Mouse (Mus musculus) erythroblast, adult 5-6 weeks (primary cell): ENCODE results near the gene Plcb4. TPM values are rescaled to one million over a fixed set of nuclear protein-coding genes. Genes with fewer than 3 reads are reported as not detected.

Experiments used
- ATAC-seq: replicated peaks from 2 replicates; pipeline ENCODE4 v1.8.0; 2016; ENCODE audit warnings: moderate number of reproducible peaks, mild to moderate bottlenecking, moderate TSS enrichment, inconsistent platforms; ENCODE audit not compliant: poor library complexity, low FRiP score, severe bottlenecking
- total RNA-seq, 2 experiments: library from RNA; stranded (forward) in 1 of 2; stranded (reverse) in 1 of 2; fragments of 150-400 nt in 1 of 2; fragments of 200-764, 138-1000 nt in 1 of 2; gene quantifications; 2 replicates each; pipeline versions ENCODE4 v1.2.3 to v1.2.4; 2015 to 2017; ENCODE audit warnings: low replicate concordance in 2 of 2

The Plcb4 gene
- total RNA-seq, 2 experiments from 2014 or later, result 3.0 to 11.7 TPM

DNA sequence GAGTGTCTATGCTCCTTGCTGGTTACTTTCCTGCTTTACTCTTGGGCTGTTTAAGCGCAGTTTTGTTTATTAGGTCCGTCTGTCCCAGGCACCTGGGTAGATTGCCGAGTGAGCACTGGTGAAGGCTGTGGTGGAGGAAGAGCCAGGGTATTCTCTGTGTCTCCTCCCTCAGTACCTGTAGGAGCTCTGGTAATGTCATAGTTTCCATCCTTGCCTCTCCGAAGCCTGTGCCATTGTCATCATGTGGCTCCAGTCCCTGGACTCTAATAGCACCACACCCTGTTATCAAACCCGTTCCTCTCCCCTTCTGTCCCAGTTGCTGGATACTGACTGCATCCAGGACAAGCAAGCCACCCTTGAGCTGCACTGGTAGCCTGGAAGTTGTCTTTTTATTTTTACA is 89.6 kb downstream of the Plcb4 start:
- ATAC-seq, result no peak

DNA sequence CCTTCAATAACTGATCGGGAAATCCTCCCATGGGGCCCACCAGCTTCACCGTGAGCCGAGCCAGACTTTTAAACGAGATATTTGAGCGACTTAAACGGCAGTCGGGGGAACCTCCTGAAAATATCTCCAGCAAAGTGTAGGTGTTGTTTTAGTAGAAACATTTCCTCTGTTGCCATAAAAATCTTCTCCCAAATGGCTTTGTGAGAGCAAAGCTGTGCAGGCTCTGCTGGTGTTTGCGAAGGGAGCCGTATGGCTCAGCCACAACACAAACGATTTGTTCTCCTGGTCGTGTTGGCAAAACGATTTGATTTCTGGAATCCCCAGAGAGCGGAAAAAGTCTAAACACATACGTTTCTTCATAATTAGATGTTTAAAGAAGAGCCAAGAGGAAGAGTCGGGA is 90.8 kb downstream of the Plcb4 start:
- no peak for ATAC-seq

DNA sequence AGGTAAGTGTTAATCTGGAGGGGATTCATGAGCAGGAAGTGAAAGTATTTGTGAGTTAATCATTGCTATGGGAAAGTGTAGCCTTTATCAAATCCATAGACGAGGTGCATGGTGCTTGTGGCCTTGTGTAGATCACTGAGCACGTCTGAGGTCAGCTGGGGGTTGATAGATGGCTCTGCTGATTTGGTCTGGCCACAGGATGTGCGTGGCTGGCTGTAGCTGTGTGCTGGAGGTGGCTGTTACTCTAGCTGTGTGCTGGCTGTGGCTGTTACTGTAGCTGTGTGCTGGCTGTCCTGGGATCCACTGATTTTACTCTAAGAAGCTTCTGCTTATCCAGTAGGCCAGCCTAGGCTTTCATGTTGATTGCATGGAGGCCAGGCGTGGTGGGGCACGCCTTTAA is 91.9 kb downstream of the Plcb4 start:
- ATAC-seq, result no peak

DNA sequence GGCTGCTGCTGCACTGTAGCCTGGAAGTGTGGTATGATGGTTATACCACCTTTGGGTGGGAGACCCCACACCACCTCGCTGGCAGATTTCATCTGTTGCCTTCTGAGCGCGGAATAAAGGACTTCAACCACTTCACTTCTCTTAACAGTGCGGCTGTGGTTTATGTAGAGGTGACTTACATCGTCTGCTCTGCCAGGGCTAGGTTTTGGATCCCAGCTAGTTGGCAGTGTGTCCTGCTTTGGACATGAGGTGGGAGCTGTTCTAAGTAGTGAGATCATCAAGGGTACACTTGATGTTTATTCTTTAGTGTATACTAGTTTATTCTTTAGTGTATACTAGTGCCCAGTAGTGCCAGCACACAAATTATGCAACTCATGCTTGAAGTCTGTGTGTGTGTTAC is 97.0 kb downstream of the Plcb4 start:
- ATAC-seq, result no peak

DNA sequence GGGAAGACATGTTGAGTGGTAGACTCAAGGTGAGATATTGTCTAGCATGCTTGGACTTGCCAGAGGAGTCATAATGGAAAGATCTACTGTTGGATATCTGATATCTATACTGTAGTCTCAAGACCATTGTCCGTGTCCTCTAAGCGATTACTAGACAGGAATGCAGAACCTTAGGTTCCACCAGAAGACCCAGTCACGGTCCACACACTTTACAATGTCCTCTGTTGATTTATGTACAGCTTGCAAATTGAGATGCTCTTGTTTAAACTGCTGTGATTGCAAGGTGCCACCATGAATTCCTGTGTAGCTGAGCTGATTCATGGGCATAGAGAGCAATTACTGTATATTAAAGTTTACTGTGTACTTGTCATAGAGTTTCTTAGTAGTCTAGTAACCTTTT is 98.7 kb downstream of the Plcb4 start:
- no peak for ATAC-seq

DNA sequence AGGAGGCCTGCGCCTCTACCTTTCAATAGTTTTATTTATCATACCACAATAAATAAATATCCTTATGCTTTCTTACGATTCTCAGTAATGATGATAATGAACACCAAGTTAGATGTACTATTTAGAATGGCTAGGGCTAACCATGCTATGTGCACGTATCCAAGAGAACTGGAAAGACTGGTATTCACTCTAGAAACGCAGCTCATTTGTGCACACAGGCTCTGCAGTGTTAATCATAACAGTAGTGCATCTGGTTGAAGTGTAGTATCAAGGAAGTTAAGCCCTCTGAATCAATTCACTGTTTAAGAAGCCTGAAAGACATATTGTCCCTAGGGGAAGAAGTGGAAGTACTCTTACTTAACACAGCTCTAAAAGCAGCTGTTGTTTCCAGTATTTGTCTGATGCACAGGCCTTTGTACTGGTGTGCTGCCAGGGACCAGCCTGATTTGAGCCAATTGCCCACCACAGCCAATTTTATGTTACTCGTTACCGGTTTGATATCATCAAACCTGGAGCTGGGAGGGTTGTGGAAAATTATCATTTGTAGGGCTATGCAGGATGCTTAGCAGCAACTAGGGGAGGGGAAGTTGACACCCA is 100.8 kb downstream of the Plcb4 start:
- ATAC-seq, result no peak

DNA sequence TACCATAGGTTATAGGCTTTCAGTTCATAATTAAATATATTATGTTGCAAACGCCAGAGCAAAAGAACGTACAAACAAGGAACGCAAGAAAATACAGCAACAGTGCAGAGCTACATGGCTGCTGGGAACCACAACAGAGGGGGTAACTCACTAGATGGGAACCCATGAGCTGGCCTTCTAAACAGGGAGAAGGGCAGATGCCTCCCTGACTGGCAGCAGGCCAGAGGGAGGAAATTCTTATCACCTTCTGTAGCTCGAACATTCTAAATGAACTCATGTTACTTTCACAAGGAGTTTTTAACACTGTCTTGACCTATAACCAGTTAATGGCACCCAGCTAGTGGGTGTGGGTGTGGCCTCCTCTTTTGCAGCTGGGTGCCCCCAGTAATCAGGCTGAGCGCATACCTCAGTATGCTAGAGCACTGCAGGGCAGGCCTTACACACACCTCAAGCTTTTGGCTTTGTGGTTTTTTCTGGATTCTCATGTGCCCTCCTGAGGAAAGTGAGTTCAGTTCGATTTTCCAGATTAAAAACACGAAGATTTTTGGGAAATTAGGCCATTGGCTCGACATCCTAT is 102.5 kb downstream of the Plcb4 start:
- ATAC-seq, result no peak

DNA sequence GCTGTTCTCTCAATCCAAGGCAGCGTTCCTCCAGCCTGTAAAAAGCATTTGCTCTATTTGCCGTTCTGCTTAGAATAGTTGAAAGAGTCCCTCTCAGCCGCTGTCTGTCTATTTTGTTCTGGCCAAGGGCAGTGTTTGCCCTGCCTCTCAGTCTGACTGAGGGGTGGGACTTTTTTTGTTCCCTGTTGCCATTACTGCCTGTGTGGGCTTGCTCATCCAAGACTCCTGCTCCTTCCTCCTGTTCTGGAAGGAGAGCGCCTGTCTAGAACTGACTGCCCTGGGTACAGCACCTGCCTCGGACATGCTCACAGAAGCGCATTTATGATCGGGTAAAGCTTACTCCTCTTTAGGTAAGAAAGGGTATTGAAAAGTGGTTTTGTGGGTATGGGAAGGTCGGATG is 105.9 kb downstream of the Plcb4 start:
- no peak for ATAC-seq

DNA sequence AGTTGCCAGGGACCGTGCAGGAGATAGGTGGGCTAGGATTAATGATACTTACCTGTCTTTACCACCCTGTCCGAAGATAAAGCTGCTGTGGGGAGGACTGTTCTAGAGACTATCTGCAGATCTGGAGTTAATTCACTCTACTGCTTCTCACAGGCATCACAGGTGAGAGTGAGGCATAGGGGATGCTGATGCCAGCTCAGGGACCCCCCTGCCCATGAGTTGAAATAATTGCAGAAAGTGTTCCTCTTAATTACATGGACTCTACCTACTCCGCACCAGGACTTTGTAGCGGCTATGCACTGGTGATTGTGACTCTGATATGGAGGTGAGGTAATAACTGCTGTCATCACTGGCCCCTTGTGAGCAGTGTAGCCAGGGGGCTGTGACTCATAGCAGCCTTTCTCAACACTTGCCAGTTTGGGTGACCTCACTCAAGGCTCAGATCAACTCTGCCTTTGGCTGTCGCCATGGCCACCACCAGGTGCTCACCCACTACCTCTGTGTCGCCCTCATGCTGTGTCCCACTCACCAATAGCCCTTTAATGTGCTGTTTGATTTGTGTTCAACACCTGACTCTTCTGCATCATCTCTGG is 107.8 kb downstream of the Plcb4 start:
- ATAC-seq, result no peak

DNA sequence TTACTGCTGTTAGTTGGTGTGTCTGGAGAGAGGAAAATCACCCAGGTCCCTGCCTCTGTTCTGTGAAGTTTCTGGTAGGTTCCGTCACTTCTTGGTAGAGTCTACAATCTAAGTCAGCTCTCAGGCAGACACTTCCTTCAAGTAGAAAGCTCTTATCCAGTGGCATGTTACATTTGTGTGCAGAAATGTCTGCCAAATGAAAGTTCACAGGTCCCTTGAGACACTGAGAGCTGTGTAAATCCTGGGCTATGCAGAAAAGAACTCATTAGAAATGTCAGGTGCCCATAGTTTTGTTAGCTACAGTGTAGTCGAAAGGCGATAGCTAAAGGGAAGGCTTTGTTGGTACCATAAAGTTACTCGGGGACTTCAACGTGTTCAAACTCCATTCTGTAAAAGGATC is 108.7 kb downstream of the Plcb4 start:
- ATAC-seq, result no peak

DNA sequence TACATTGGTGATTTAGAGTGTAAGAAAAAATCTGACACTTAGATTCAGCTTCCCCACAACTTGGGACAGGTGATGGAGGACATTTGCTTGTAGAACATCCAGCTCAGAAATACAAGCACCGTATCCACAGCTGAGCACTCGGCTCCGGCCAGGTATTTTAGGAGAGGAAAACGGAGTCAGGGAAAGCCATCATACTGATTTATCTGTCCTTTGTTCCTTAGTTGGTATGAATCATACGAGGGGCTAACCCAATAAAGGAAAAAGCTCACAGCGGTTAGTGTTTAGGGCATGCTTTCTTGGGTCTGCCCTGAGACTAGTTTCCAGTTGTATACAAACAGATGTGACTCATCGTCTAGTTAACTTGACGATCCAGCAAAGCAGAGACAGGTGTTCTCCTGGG is 110.9 kb downstream of the Plcb4 start:
- ATAC-seq, result no peak

DNA sequence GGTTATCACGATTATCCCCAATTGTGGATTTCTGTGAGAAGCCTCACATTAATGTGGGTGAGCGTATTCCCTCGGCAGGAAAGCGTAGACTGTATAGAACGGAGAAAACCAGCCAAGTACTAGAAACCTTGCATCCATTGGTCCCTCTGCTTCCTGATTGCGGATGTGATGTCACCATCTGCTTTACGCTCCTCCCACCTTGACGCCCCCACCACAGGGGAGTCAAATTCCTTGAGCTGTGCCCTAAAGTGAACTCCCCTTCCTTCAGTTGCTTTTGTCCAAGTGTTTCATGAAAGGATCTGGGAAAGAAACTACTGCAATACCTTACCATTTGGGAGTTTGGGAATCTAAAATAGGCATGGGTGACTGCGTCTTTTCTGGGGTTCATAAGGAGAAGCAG is 111.4 kb downstream of the Plcb4 start:
- no peak for ATAC-seq

DNA sequence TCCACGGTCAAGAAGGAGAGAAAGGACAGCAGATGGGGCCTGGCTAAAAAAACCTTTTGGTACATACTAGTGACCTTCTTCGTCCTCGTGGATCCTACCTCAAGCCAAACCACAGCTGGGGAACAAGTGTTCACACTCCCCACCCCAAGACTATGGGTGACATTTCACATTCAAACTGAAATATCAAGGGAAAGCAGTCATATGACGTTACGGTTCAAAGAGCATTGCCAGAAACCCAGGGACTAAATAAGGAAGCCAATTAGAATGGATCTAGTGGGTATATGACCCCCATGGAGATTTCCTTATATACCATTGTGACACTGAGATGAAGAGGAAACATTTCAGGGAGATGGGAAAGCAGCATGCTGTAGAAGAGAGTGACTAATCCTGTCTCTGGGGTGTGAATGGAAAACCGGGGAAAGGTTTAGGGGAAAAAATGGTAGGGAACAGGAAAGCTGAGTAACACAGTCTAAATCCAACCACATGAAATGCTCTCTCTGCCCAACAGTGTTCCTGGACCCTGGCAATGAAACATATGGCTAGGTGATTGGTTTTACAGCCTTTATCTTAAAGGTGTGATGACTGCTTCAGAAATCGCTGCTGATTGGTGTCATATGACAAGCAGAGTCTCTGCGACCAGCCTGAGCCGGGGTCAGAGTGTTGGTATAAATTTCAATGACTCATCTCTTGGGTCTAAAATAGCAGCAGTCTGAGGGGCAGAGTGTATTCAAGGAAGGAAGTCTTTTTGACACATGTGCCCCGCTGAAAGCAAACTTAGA is 114.6 kb downstream of the Plcb4 start:
- no peak for ATAC-seq

DNA sequence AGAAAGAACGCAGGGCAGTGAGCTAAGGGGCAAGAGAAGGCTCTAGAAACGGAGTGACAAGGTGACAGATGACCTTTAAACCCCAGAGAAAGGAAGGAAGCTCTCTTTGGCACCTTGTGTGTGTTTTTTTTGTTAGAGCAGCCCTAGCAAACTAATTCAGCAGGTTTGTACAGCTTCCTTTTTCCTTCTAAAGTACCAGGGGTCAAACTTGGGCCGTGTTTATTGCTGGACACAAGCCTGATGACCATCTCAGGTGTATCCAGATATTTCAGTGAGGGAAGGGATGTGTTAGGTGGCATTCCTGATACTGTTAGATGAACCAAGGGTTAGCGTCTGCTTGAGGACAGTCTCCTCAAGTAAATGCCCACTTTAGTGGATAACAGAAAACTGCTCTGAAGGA is 116.2 kb downstream of the Plcb4 start:
- no peak for ATAC-seq

DNA sequence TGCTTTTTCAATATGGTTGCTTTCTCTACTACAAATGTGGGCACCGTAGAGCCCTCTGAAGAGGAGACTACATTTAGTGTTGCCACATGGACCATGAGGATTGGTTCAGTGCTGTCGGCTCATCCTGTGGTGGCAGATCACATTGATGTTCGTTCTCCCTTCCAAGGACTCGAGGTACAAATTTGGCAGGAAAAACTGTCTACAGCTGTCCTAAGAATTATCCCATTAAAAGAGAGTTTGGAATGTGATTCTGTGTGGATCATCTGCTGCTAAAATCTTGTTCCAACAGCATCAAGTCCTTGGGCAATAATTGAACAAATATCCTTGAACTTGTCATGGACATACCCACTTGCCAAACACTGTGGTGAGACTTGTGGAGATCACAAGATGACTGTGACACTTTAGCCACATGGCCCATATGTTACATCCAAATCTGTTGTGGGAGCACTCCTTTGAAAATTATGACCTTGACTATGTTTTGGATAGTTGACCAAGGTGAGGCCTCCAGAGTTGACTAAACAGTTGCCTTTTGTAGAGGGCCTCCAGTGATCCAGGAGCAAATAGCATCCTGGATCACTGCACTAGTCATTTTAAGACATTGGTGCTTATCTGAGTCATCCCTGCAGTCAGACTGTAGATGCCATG is 117.4 kb downstream of the Plcb4 start:
- no peak for ATAC-seq

DNA sequence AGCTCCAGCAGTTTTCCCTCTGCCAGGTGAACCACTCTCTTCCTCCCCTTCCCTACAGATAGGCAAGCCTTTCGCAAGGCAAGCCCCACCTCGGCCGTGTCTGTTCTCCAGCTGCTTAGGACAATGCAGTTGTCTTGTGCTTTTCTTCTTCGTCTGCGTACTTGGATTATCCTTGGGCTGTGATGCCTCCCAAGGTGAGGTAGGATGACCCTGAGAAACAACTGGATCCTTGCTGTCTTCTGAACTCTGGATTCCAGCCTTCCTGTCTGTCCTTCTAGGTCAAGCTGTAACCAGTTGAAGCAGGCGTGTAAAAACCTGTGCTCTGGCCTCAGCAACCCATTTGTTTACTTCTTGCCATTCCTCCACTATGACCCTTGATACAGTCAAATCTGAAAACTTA is 122.6 kb downstream of the Plcb4 start:
- no peak for ATAC-seq

DNA sequence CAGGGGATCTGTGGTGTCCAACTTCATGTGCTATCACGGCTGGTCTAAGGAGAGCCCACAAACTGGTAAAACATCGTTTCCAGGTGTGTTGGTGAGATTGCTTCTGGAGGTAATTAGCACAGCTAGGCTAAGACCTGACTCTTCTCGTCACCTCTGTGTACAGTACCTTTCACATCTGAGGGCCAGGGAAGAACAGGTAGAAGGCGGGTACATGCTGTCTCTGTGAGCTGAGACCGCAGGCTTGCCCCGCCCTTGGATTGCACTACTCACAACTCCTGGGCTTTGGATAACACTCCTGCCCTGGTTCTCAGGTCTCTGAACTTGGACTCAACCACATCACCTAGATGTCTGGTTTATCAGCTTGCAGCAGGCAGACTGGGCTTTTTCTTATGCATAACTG is 128.6 kb downstream of the Plcb4 start:
- no peak for ATAC-seq

DNA sequence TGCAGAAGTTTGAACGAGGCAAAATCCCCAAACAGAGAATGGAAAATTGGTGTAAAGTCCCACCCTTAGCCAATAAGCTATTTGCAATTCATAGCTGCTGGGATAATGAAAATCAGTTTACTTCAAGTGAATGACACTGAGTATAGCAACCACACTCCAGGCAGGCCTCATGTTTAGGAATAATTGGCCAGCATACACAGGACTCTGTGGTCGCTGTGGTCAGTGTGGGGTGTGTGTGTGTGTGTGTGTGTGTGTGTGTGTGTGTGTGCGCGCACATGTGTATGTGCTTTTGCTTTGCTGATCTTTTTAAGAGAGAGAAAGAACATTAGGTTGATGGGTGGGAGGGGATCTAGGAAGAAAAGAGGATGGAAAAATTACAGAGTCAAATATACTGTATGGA is 134.1 kb downstream of the Plcb4 start:
- no peak for ATAC-seq

DNA sequence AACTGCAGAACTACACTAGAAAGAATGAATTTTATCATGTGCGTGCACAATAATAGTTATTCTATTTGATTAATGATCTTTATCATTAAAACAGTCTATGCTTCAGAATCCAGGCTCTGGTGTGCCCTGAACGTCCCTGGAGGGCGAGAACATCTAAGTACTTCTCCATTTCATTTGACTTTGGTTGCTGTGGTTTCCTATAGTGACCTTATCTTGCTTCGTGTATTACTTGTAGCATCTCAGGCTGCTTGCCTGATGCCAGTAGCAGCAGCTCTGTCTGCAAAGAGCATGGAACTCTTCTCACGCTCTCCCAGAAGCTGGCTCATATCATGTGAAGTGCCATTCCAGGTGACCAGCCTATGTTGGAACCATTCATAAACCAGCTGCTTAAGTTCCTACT is 137.9 kb downstream of the Plcb4 start:
- no peak for ATAC-seq

DNA sequence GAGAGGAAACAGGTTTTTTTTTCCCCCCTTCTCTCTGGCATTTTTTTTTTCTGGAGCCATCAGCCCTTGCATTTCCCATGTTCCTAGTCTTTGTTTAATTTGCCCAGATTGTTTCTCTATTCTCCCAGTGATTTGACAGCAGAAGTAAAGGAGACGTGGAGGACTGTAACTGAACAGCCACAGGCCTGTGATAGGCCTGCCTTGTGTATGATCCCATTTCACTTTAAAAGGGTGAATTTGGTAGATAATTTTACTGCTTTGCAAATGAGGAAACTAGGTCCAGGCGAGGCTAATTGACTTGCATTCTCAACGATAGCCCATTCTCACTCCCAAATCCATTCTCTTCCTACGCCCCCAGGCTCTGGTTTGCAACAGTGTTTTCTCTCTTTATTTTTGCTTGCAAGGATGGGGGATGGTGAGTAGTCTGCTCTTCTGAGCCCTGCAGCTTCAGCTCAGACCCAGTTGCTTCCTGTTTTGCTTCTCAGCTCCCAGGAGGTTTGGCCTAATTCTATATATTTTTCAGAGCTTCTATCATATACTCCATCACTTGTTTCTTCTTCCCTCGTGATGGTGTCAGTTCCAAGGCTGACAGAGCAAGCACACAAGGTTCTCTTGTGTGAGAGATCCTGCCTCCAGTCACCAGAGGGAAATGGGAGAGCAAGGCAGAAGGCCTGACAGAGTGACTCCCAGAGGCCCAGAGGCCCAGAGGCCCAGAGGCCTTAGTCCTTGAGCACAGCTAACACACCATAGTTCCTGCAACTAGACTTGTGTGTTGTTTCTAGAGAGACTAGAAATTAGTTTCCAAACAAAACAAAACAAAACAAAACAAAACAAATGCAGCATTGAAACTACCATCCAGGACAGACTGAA is 139.1 kb downstream of the Plcb4 start:
- ATAC-seq, result no peak
